Mouse (Mus musculus) testis, adult 2 months (tissue): Measurements from ENCODE around the gene Boll.

Experiments used
- CTCF ChIP-seq: fragments of 200-500 bp; IDR thresholded peaks from 2 replicates; pipeline ENCODE4 v1.5.1; 2012; ENCODE audit warnings: low read depth, mild to moderate bottlenecking, inconsistent platforms, low read length, moderate library complexity; ENCODE audit not compliant: control insufficient read depth, insufficient read depth, insufficient replicate concordance
- POLR2A ChIP-seq: fragments of 200-500 bp; IDR thresholded peaks from 2 replicates; pipeline ENCODE4 v1.6.1; 2012; ENCODE audit warnings: low read depth, mild to moderate bottlenecking, inconsistent platforms, low read length, moderate library complexity; ENCODE audit not compliant: control insufficient read depth

DNA sequence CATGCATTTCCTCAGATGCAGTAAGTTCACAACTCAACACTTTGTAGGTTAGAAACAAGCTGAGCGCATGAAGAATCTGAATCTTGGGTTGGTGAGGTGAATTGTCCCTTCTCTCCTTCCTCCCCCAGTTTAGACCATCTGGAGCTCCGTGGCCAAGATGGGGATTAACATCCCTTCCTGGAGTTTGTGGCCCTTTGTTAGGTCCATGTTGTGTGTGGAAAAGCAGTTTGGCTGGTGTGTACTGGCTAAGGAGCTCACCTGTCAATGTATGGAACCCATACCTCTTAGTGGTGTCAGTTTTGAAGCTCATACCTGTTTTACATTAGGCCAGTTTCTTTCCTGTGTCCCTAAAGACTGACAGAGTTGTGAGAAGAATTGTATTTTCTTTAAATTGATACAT is 47.8 kb upstream of the Boll start:
- TF ChIP-seq POLR2A (no peak), CTCF (no peak)
